Mouse (Mus musculus) yolk sac, embryonic 10.5 days (tissue): ENCODE results near the gene Calm5.
"Not testable (repeated sequence)": the region's sequence is repeated elsewhere in the genome, so short reads cannot be mapped to it uniquely, and the experiment has no call there.

Source experiments
- DNase-seq: peaks from one replicate; pipeline ENCODE4 v3.0.0-alpha.2; 2017; ENCODE audit warnings: low spot score

The Calm5 gene

DNA sequence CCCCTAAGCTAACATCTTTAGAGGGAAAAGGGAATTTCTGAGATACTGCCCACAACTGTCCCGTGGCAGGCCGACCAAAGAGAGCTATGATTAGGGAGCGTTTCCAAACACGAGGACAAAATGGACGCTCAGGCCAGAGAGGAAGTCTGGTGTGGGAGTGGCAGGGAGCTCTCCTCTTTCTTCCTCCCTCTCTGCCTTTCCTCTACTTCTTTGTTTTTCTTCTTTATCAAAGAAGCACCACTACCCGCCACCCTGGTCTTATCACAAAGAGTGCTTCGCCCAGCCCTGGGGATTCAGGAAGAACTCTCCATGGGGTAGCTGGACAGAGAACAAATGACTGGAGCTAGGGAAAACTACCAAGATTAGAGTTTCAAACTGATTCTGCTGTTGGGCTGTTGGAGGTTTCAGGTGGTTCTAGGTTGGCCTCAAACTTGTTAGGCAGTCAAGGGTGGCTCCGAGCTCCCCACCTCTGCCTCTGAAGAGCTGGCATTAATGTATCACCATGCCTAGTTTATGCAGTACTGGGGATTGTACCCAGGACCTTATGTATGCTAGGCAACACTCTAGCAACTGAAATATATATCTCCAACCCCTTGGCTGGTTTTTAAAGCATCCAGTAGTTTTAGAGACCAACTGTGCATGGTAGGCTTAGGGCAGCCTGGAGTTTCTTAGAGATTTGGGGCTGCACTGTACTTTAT, 12.5 kb downstream of the Calm5 start:
- DNase-seq = no peak

DNA sequence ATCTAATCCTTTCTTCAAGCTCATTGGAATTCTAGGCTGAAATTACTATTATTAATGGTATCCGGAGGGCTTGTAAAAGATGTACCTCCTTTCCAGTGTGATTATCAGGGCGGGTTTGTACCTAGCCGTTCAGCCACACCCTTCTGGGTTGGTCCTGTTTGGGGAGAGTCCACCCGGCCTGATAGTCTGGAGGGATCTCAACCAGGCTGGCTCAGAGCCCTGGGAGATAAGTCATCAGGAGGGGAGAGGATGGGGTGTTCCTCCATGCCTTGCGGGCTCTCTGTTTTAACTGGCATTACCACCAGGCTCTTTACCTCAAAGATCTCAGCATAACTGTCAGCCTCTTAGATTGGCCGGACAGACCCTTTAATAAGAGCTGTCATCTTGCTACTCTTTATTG, 13.2 kb downstream of the Calm5 start:
- no peak for DNase-seq

DNA sequence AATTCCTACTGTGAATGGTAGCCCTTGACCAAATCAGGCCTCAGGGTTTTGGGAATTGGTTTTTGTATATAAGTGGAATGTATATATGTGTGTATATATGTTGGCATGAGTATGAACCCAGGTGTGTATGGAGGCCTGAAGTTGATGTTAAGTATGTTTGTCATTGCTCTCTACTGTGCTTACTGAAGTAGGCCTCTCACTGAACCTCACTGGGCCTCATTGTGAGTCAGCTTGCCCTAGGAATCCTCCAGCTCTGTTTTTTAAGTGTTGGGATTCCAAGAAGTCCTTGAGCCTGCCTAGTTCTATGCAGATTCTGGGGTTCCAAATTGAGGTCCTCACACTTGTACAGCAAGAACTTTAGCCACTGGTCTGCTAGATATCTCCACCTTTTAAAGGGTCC, 15.9 kb downstream of the Calm5 start:
- no peak for DNase-seq

DNA sequence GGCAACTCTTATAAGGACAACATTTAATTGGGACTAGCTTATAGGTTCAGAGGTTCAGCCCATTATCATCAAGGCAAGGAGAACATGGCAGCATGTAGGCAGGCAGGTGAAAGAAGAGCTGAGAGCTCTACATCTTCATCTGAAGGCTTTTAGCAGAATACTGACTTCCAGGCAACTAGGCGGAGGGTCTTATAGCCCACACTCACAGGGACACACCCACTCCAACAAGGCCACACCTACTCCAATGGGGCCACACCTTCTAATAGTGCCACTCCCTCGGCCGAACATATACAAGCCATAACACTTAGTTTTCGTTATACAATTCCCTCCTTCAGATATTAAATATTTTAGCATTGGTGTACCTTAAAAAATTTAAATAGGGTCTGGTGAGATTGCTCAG, 18.9 kb downstream of the Calm5 start:
- DNase-seq = no peak

DNA sequence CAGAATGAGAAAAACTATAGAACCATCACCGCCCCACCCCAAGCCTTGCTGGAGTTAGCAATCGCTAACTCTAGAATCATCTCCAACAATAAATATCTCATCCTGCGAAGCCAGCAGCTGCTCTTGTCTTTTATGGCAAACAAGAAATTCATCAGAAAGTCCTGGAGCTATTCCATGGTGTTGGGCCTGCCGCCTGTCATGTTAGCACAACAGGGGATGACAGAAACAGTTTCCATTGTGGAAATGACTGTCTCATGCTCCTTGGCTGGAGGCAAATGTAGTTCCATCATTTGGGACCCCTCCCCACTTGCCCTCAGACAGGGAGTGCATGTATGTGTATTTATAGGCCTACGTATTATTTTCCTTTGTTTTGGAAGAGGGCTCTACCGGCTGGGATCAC, 22.5 kb downstream of the Calm5 start:
- no peak for DNase-seq

DNA sequence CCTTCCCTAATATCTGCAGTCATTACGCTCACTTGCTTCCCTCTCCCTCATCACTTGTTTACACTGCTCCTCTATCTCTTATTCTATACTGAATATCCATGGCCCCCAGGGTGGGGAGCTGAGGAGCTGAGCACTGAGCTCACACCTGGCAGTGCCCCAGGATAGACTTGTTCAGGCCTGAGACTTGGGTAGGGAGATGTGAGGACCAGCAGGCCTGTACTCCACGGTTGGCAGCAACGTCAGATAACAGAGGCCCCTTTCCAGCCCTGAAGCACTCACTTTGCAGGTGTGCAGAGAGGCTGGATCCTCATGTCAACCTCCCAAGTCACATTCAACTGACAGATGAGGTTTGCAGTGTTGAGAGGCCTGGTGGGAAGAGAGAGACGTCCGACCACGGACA, 23.2 kb downstream of the Calm5 start:
- DNase-seq = no peak

DNA sequence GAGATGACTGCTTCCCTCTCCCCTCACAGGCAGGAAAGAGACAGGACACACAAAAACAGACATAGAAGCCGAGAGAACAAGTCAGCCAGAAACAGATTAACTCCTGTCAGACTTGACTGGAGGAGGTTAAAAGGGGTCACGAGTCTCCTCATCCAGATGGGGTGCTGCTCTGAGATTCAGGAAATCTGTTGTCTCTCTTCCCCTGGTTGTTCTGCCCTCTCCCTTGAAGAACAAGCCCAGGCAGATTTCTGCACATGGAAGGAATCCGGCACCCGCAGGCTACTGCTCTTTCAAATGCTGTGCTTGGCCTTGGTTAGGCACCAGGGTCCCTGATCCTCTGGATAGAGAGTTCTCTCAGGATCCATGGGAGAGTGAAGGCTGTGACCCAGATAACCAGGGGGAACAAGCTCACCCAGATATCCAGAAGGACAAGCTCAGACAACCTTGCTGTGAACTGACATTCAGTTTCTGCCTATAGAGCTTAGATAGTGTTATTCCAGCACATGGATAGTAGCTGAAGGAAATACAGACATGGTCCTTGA, 23.8 kb downstream of the Calm5 start:
- peak; percentile 31 for DNase-seq

DNA sequence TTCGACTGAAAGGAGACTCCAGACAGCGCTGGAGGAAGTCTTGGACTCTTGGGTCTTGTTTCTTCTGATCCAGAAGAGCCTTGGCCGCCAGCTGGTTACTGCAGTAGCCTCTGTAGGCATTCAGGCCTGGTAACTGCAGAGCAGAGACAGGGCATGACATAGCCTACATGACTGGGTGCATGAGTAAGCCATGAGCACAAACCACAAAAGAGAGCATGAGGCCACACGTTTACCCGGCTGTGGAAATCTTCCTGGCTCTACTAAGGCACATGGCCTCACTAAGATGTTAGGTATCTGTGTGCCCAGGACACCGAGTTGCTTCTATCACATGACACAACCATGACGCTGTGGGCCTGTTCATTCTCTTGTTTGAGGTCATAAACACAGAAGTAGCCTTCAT, 32.7 kb downstream of the Calm5 start:
- DNase-seq = no peak

DNA sequence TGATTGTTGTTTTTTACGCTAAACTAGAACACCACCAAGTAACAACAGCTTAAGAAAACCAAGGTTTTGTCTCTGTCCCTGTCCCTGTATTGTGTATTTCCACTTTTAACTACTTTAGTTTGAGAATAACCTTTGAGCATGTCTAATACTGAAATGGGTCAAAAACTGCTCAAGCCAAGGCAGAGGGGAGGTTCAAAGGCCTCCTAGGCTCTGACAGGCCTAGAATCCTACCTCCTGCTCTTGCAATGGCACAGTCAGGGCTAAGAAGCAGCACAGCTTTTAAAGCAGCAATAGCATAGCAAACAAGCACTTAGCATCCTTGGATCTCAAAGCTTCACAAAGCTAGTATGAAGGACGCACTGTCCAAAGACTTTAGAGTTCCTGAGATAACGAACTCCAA, 35.1 kb downstream of the Calm5 start:
- no peak for DNase-seq

DNA sequence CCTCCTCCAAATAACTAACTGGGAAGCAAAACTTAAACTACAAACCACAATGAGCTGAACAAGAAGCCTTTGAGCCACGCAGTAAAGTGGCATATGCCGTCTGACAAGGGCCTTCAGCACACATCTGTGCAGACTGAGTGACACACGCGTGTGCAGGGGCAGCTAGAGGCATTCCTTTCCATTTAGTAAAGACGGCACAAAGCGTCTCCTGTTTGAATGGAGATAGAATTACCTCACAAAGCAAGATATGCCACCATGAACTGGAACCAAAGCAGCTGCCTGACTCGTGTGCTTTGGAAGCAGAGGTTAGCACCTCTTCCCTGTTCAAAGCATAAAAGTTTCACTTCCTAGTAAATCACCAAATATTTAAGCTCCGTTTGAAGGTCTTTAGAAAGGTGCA, 36.1 kb downstream of the Calm5 start:
- DNase-seq = no peak

DNA sequence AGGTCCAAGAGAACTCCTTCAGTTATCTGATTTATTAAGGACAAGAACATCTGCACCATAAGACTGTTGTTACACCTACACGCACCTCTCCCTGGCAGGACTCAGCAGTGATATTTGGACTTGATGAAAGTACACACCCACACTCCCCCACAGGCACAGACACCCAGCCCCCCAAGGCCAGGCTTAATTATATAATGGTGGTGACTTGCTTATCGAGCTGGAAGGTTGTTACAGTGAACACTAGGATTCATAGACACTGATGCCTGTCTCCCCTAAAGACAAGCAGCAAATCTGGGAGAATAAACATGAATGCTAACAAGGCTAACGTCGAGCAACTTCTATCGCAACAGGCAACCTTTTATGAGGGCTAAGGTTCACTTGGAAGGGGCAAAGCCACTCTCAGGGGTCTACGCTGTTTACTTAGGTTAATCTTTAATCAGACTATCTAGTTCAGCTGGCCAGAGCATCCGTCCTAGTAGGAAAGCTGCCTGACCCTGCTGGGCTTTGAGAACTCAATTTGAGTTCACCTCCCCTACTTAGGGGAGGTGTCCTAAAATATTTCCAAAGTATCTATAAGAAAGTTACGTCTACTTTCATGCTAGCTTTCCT, 37.6 kb downstream of the Calm5 start:
- DNase-seq = peak; percentile 82

DNA sequence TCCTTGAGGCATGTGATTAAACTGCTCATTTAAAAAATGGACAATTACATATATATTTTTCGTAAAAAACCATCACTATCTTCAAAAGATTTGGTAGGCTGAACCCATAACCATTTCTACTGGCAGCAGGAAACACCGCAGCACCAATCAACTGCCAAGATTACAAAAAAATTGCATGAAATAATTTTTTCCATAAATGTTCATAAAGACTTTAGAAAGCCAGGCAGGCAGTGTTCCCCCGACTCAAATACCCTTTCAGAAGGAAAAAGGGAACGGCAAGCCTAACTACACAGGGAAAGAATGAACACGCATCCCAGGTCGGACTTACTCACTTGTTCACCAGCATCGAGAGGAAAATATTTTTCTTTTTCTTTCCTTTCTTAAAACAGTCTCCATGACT, 38.6 kb downstream of the Calm5 start:
- DNase-seq = peak; percentile 21

DNA sequence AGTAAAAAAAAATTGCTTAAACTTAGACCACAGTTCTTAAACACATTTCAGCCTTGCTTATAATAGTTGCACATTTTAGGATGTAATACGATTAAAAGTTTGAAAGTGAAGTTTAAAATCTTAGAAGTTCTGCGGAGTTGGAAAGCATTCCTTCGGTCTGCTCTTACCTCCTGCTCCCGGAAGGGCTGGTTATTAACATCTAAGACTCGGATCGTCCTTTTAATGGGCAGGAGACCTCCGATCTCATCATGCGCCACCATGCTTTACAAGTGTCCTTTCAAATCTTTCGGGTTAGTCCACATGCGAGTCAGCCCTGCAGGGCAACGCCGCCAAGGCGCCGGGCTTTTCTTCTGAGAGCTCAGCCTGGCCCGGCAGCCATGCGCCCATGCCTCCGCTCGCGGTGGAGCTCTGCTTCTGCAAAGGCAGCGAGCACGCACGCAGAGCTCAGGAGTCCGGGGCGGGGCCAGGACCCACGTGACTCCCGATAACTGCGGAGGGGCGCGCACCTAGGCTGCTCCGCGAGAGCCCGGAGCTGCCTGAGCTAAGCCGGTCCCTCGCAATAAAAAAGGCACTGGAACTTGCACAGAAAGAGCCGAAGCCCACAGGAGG, 39.3 kb downstream of the Calm5 start:
- DNase-seq = peak; percentile 94

DNA sequence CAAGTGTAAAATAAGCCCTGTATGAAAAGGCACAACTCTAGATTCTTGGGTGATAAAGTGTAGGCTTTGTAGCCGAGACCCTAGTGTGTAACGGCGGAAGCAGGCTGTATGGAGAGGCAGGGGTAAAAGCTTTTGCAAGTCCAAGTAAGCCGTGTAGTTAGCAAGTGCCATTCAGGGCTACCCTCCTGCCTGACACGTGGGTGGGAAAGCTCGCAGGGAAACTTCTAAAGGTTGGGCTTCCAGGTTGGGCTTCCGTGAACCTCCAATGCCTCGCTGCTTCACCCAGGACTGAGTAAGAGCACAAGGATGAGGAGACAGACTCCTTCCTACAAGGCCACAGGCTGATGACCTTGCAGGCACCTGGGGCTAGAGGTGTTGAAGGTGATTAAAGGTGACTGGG, 40.6 kb downstream of the Calm5 start:
- no peak for DNase-seq

DNA sequence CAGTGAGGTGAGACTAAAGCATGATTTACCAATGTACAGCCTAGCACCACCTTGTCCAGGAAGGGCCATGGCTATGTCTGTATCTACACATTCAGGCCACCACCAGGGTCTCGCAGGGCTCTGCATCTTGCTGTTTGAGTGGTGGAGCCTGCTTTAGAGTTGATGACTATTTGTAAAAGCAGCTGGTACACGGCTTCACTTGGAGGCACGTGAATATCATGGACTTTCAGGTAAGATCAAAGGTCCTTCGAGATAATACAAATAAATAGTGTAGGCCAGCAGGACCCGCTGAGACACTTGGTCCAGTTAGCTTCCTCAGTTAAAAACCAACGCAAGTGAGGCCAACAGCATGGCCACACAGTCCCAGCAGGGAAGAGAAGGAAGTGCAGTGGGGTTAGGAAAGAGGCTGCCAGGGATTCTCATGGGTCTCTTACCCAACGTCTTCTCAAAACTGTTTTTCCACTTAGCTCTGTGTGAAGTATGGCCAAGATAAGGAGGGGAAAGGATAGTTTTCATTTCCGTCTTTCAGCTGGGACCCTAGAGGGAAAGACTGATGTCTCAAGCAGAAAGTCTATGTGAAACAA, 41.5 kb downstream of the Calm5 start:
- DNase-seq = peak; percentile 59

DNA sequence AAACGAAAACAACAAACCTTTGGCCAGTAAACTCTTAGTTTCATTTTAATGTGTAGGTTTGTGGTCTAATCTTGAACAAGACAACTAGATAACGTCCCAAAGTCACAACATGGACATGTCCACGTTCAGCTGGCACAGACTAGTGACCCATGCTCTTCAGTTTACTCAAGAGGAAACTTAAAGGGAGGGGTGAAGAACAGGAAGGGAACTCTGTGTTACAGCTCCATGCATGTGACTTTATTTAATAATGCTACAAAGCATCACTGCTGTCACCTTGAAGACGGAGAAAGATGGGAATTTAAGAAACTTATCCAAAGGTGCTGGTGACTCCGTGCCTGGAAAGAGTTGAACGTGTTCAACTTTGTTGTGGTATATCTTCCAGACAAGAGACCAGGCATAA, 42.1 kb downstream of the Calm5 start:
- DNase-seq = no peak

DNA sequence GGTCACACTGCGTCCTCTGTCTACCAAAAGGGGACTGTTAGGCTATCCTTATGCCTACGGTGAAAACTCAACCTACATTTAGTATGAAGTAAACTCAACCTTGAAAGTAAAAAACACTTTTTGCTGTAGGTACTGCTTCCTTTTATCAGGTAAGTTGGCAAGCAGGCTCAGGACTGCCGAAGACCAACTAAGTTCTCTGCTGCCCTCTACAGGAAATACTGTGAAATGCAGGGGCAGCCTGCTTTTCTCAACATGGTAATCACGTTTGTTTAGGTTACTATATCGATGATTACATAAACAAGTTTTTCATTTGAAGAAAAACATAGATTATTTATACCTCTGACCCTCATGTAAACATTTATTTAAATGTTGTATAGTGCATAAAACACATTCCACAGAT, 42.9 kb downstream of the Calm5 start:
- DNase-seq = peak; percentile 67

DNA sequence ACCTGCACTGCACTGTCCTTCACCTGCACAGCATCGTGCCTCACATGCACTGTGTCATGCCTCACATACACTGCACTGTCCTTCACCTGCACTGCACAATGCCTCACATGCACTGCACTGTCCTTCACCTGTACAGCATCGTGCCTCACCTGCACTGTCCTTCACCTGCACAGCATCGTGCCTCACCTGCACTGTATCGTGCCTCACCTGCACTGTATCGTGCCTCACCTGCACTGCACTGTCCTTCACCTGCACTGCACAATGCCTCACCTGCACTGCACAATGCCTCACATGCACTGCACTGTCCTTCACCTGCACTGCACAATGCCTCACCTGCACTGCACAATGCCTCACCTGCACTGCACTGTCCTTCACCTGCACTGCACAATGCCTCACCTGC, 44.2 kb downstream of the Calm5 start:
- not testable (repeated sequence) for DNase-seq

DNA sequence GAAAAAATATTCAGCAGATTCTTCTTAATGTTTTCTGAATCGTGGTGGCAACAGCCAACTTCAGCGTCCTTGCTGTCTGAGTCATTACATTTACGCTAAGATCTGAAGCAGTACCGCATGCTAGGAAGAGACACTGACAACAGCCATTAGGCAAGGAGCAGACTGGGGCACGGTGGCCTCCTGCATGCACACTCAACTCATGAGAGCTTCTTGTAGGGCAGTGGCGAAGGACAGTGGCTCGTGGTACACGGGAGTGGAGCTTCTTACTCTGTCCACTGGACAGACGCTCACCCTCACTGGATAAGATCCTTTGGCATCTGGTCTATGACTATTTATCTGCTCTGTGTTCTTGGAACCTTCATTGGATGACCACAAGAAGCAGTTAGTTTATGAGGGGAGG, 45.3 kb downstream of the Calm5 start:
- DNase-seq = no peak
